Mouse (Mus musculus): Measurements from ENCODE around the gene Rnf215. TPM values are rescaled to one million over a fixed set of nuclear protein-coding genes. Genes with fewer than 3 reads are reported as not detected.

Gene Rnf215
- polyA plus RNA-seq, 1 experiment, result 8.0 TPM

DNA sequence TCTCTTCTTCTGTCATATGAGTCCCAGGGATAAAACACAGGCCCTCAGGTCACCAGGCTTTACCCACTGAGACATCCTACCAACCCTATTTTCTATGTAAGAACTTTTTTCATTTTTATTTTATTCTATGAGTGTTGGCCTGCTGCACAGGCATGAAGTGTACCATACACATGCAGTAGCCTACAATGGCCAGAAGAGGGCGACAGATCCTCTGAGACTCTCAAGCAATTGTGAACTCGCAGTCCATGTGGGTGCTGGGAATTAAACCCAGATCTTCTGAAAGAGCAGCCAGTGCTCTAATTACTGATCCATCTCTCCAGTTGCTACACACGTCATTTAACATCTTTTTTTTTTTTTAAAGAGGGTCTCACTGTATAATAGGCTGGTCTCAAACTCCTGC, 1.6 kb upstream of the Rnf215 start:
- no peak overlapping the region for H3K9ac ChIP-seq (ENCODE audit: low read depth, poor library complexity, severe bottlenecking)
- H3K4me1 ChIP-seq (ENCODE audit: control insufficient read depth, insufficient read depth, low read length), result peaks cover 2% of the 10 kb centered on the region
- no peak for TF ChIP-seq POLR2A (IDR thresholded peaks at IDR 0.05; ENCODE audit: insufficient read depth, low read length)
- TF ChIP-seq CTCF (IDR thresholded peaks at IDR 0.05; ENCODE audit: low read depth, low read length), result peak; percentile 79
- no peak for TF ChIP-seq EP300 (IDR thresholded peaks at IDR 0.05; ENCODE audit: insufficient read depth, low read depth, low read length)
- H3K9me3 ChIP-seq (replicated peaks; ENCODE audit: control insufficient read depth, insufficient read depth, low read length, poor library complexity, severe bottlenecking), result no peaks in the 10 kb centered on the region
- H3K27ac ChIP-seq (ENCODE audit: insufficient read depth, low read length), result no peak overlapping the region
- no peaks in the 10 kb centered on the region for H3K27me3 ChIP-seq (ENCODE audit: control insufficient read depth, insufficient read depth, low read length, poor library complexity, severe bottlenecking)
- H3K4me3 ChIP-seq (ENCODE audit: low read depth, low read length), result no peak overlapping the region
- H3K36me3 ChIP-seq (ENCODE audit: control insufficient read depth, insufficient read depth, low read length, poor library complexity, severe bottlenecking), result no peaks in the 10 kb centered on the region

DNA sequence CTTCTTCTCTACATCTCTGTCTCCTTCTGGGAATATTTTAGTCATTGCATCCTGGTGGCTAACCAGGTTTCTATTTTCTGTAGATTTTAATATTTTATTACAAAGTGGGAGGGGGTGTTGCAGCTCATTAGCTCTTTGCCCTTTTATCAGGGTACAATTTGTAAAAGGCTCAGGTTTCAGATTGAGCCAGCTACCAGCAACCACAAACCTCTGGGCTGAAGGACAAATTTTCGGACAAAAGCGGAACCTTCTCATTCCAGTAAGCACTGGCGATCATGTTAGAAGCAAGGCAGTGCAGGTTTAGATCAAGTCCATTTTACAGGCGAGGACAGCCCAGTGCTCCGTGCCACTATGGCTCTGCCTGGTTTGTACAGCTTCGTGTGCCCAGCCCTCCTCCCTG, 602 bp upstream of the Rnf215 start:
- no peak overlapping the region for H3K4me3 ChIP-seq (ENCODE audit: low read depth, low read length)
- TF ChIP-seq POLR2A (IDR thresholded peaks at IDR 0.05; ENCODE audit: insufficient read depth, low read length), result no peak
- H3K9me3 ChIP-seq (replicated peaks; ENCODE audit: control insufficient read depth, insufficient read depth, low read length, poor library complexity, severe bottlenecking), result no peaks in the 10 kb centered on the region
- no peaks in the 10 kb centered on the region for H3K36me3 ChIP-seq (ENCODE audit: control insufficient read depth, insufficient read depth, low read length, poor library complexity, severe bottlenecking)
- H3K27me3 ChIP-seq (ENCODE audit: control insufficient read depth, insufficient read depth, low read length, poor library complexity, severe bottlenecking), result no peaks in the 10 kb centered on the region
- H3K9ac ChIP-seq (ENCODE audit: low read depth, poor library complexity, severe bottlenecking), result no peak overlapping the region
- H3K4me1 ChIP-seq (ENCODE audit: control insufficient read depth, insufficient read depth, low read length), result peaks cover 2% of the 10 kb centered on the region
- no peak overlapping the region for H3K27ac ChIP-seq (ENCODE audit: insufficient read depth, low read length)

- Histone ChIP-seq H3K4me3 (ENCODE audit: low read depth, low read length) (no peak overlapping the region), H3K4me1 (ENCODE audit: control insufficient read depth, insufficient read depth, low read length) (no peaks in the 10 kb centered on the region), H3K27me3 (ENCODE audit: control insufficient read depth, insufficient read depth, low read length, poor library complexity, severe bottlenecking) (no peaks in the 10 kb centered on the region), H3K9me3 (replicated peaks; ENCODE audit: control insufficient read depth, insufficient read depth, low read length, poor library complexity, severe bottlenecking) (no peaks in the 10 kb centered on the region), H3K27ac (ENCODE audit: insufficient read depth, low read length) (no peak overlapping the region), H3K9ac (ENCODE audit: low read depth, poor library complexity, severe bottlenecking) (no peak overlapping the region), H3K36me3 (ENCODE audit: control insufficient read depth, insufficient read depth, low read length, poor library complexity, severe bottlenecking) (no peaks in the 10 kb centered on the region)
- TF ChIP-seq EP300 (IDR thresholded peaks at IDR 0.05; ENCODE audit: insufficient read depth, low read depth, low read length) (no peak), POLR2A (IDR thresholded peaks at IDR 0.05; ENCODE audit: insufficient read depth, low read length) (no peak), CTCF (IDR thresholded peaks at IDR 0.05; ENCODE audit: low read depth, low read length) (no peak)
These were observed 4.0 kb downstream of the Rnf215 start for GRCm38 (mm10) chr11:4138964-4139363.

DNA sequence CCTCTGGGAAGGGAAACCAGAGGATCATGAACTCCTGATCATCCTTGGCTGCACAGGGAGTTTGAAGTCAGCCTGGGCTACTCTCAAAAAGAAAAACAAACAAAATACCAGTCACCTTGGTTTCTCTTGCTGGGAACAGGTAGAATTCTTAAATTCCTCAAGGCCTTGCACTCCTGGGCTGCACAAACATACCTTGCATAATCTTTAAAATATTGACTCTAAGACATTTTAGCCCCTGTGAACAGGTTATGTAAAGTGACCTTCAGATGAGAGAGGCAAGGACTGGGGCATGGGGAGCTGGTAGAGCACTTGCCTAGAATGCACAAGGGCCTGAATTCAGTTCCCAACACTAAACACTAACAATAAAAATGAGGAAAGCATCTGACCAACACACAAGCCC, 6.5 kb downstream of the Rnf215 start:
- Histone ChIP-seq H3K27ac (ENCODE audit: insufficient read depth, low read length) (no peak overlapping the region), H3K36me3 (ENCODE audit: control insufficient read depth, insufficient read depth, low read length, poor library complexity, severe bottlenecking) (no peaks in the 10 kb centered on the region), H3K9me3 (replicated peaks; ENCODE audit: control insufficient read depth, insufficient read depth, low read length, poor library complexity, severe bottlenecking) (no peaks in the 10 kb centered on the region), H3K27me3 (ENCODE audit: control insufficient read depth, insufficient read depth, low read length, poor library complexity, severe bottlenecking) (no peaks in the 10 kb centered on the region), H3K4me3 (ENCODE audit: low read depth, low read length) (no peak overlapping the region), H3K4me1 (ENCODE audit: control insufficient read depth, insufficient read depth, low read length) (no peaks in the 10 kb centered on the region), H3K9ac (ENCODE audit: low read depth, poor library complexity, severe bottlenecking) (no peak overlapping the region)
- TF ChIP-seq CTCF (IDR thresholded peaks at IDR 0.05; ENCODE audit: low read depth, low read length), result no peak
- TF ChIP-seq POLR2A (IDR thresholded peaks at IDR 0.05; ENCODE audit: insufficient read depth, low read length), result no peak
- TF ChIP-seq EP300 (IDR thresholded peaks at IDR 0.05; ENCODE audit: insufficient read depth, low read depth, low read length), result no peak

DNA sequence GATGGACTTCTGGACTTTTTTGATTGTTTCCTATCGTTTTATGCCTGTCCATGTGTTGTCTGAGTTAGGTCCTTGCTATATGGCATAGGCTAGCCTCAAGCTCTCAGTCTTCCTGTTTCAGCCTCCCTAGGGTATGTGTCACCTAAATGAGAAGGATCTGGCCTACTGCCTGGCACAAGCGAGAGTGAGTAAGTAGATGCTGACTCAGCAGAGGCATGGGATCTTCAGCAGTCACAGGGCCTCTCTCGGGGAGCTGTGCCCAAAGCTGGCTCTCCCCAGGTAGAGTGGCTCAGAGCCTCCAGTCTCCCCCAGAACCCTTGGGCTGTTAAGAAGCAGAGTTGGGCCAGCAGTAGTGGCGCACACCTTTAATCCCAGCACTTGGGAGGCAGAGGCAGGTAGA, 7.3 kb downstream of the Rnf215 start:
- Histone ChIP-seq H3K36me3 (ENCODE audit: control insufficient read depth, insufficient read depth, low read length, poor library complexity, severe bottlenecking) (no peaks in the 10 kb centered on the region), H3K9ac (ENCODE audit: low read depth, poor library complexity, severe bottlenecking) (no peak overlapping the region), H3K27ac (ENCODE audit: insufficient read depth, low read length) (no peak overlapping the region), H3K9me3 (replicated peaks; ENCODE audit: control insufficient read depth, insufficient read depth, low read length, poor library complexity, severe bottlenecking) (no peaks in the 10 kb centered on the region), H3K27me3 (ENCODE audit: control insufficient read depth, insufficient read depth, low read length, poor library complexity, severe bottlenecking) (no peaks in the 10 kb centered on the region), H3K4me3 (ENCODE audit: low read depth, low read length) (no peak overlapping the region), H3K4me1 (ENCODE audit: control insufficient read depth, insufficient read depth, low read length) (no peaks in the 10 kb centered on the region)
- TF ChIP-seq POLR2A (IDR thresholded peaks at IDR 0.05; ENCODE audit: insufficient read depth, low read length) (no peak), CTCF (IDR thresholded peaks at IDR 0.05; ENCODE audit: low read depth, low read length) (no peak), EP300 (IDR thresholded peaks at IDR 0.05; ENCODE audit: insufficient read depth, low read depth, low read length) (no peak)

DNA sequence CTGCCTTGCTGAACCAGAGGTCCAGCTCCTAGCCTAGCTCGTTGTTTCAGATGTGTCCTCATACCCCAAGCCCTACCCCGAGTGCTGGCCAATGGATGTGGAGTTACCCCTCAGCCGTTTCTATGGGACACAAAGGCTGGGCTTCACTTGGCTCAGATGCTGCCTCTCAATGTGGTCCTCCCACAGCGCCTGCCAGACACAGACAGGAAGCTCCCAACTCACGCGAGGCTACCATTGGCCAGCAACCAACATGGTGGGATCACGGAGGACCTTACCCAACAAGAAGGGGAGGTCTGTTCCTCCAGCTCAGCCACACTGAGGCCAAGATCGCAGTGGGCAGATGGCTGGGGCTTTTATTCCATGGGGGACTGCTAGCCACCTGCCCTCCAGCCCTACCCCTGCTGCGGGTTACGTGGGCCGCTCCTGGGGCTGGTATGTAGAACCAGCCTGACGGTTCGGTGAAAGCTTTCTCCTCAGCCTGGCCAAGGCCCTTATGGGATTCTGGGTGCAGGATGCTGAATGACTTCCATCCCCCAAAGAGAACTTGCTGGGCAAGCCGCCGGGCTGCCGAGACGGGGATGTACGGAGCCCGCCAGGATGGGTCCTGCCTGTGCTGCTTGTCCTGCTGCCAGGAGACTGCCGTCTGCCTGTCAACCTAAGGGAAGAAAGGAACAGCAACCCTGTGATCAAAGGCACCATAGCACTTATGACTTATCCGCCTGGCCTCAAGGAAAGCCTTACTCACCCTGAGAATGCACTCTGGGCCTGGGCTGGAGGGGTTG, 8.5 kb downstream of the Rnf215 start:
- no peak overlapping the region for H3K9ac ChIP-seq (ENCODE audit: low read depth, poor library complexity, severe bottlenecking)
- no peaks in the 10 kb centered on the region for H3K4me1 ChIP-seq (ENCODE audit: control insufficient read depth, insufficient read depth, low read length)
- no peaks in the 10 kb centered on the region for H3K9me3 ChIP-seq (replicated peaks; ENCODE audit: control insufficient read depth, insufficient read depth, low read length, poor library complexity, severe bottlenecking)
- H3K36me3 ChIP-seq (ENCODE audit: control insufficient read depth, insufficient read depth, low read length, poor library complexity, severe bottlenecking), result no peaks in the 10 kb centered on the region
- peak overlapping the region; percentile 38 for H3K4me3 ChIP-seq (ENCODE audit: low read depth, low read length)
- TF ChIP-seq CTCF (IDR thresholded peaks at IDR 0.05; ENCODE audit: low read depth, low read length) (no peak), EP300 (IDR thresholded peaks at IDR 0.05; ENCODE audit: insufficient read depth, low read depth, low read length) (no peak), POLR2A (IDR thresholded peaks at IDR 0.05; ENCODE audit: insufficient read depth, low read length) (no peak)
- H3K27me3 ChIP-seq (ENCODE audit: control insufficient read depth, insufficient read depth, low read length, poor library complexity, severe bottlenecking), result no peaks in the 10 kb centered on the region
- H3K27ac ChIP-seq (ENCODE audit: insufficient read depth, low read length), result no peak overlapping the region

Data from ES-Bruce4 (cell line).